Mouse (Mus musculus): Measurements from ENCODE around the gene 4930518I15Rik. TPM values are rescaled to one million over a fixed set of nuclear protein-coding genes. Genes with fewer than 3 reads are reported as not detected.
"Not testable (repeated sequence)": the region's sequence is repeated elsewhere in the genome, so short reads cannot be mapped to it uniquely, and the experiment has no call there.

Gene 4930518I15Rik
- total RNA-seq (2015; ENCODE audit: low replicate concordance) (3.2 TPM in 1 of 2 replicates, not detected in the other), total RNA-seq (2017; ENCODE audit: low replicate concordance) (3.9 and 4.0 TPM in 2 replicates)

DNA sequence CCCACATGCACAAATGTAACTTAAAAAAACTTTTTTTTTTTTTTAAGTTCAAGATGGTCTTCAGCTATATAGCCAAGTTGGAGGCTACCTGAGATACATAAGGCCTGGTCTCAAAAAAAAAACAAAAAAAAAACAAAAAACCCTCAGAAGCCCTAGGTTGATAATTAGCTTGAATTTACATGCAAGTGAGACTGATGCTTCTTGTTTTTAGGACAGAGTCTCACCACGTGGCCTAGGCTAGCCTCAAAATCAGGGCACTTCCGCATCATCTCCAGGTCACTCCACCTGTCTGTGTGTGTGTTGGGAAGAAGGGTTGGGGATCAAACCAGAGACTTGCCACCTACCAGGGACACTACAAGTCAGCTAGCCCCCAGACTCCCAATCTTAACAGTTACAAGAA is at the start of gene 4930518I15Rik:
Gene 4930518I15Rik (minus strand): TSS at position 112 of the 400 bp plus-strand sequence.
- ATAC-seq (replicated peaks; ENCODE audit: low FRiP score, poor library complexity, severe bottlenecking), result no peak

DNA sequence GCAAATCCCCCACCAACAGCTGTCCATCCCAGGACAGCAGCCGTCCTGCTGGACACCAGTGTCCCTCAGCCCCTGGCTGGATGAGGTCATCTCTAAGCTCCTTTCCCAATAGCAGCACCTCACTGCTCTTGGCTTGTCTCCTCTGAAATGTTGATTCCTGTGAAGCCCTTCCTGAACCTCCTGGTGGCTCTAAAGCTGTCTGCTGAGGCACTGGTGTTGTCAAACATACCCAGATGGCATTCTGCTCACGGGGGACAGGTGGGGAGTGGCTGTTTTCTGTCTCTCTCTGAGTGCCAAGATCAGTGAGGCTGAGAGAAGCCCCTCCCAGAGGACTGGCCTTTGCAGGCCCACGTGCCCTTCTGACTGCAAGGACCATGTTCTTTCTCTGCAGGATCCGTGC is 48.2 kb upstream of the 4930518I15Rik start:
- ATAC-seq (replicated peaks; ENCODE audit: low FRiP score, poor library complexity, severe bottlenecking), result not testable (repeated sequence)

DNA sequence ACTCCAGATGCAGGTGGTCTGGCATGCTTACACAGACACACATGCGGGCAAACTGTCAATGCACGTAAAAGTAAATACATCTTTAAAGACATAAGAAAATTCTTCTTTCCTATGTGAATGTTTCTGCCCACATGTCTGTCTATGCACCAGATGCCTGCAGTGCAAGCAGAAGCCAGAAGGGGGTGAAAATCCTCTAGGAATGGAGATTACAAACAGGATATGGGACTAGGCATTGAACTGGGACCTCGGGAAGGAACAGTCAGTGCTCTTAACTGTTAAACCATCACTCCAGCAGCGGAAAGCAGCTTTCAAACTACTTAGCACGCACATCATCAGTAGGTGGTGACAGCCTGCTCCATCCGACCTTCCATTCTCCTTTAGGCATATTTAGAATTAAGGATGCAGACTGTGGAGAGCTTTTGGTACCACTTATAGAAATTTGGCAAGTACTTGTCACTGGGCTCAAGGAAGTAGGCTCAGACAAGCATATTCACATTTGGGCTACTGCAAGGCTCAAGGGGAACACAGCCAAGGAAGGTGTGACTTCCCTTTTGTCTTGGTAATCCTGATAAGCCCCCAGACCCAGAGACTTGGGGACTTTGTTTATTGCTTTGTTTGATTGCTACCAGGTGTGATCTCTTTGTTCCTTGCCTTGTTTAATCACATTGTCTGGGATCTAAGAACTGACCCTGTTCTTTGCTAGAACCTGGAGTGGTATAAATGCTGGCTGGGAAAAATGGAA is 47.4 kb upstream of the 4930518I15Rik start:
- no peak for ATAC-seq (replicated peaks; ENCODE audit: low FRiP score, poor library complexity, severe bottlenecking)

DNA sequence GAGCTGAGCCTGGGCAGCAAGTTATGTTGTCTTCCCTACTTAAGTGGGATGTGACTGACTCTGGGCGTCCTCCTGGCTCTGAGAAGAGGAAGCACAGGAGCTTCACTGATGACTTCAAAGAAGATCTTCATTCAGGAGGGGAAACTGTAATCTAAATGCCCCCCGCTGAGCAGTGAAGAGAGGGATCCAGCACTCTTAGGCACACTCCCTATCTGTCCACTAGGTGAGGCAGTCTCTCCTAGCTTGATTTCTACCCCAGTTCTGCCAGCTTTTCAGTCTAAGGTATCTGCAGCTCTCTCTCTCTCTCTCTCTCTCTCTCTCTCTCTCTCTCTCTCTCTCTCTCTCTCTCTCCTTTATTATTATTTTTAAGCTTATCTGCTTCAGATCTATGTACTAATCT is 45.6 kb upstream of the 4930518I15Rik start:
- ATAC-seq (replicated peaks; ENCODE audit: low FRiP score, poor library complexity, severe bottlenecking), result 0 out of 2 replicates have a peak, but pooled peaks have one; percentile 19

DNA sequence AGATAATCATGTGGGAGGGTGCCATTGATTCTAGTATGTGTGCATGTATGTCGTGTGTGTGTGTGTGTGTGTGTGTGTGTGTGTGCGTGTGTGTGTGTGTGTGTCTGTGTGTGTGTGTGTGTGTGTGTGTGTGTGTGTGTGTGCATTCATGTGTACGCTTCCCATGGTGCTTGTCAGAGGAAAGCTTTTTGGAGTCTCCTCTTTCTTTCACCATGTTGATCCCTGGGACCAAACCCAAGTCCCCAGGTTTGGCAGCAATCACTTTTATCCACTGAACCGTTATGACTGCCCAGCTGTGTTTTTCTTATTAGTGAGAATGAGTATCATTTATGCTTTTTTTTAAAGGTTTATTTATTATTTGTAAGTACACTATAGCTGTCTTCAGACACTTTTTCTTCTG is 44.7 kb upstream of the 4930518I15Rik start:
- not testable (repeated sequence) for ATAC-seq (replicated peaks; ENCODE audit: low FRiP score, poor library complexity, severe bottlenecking)

DNA sequence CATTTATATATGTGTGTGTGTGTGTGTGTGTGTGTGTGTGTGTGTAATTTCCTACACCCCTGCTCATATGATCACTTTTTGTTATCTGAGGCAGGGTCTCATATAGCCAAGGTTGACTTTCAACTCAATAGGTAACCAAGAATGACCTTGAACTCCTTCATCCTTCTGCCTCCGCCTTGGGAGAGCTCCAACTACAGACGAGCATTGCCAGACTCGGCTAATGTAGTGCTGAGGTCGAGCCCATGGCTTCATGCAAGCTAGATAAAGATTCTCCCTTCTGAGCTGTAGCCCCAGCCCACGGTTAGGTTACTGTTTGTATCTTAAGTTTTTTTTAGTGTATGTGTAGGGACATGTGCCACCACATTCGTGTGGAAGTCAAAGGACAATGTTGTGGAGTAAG is 44.1 kb upstream of the 4930518I15Rik start:
- ATAC-seq (replicated peaks; ENCODE audit: low FRiP score, poor library complexity, severe bottlenecking), result no peak

DNA sequence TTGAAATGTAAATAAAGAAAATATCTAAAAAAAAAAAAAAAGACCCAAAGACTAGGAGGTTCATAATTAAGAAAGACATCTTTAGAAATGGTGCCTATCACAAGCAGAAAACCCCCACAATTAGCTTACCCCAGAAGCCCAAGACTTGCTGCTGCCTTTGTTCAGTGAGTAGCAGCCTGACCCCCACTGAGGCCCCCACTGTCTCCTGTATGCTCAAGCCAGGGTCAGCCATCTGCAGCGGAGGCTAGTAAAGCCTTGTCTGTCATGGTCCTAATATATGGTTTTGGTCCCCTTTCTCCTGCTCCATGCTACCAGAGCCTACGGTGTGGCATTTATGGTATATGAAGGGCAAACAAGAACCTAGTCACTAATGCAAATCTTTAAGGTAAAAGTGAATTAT is 43.6 kb upstream of the 4930518I15Rik start:
- no peak for ATAC-seq (replicated peaks; ENCODE audit: low FRiP score, poor library complexity, severe bottlenecking)

DNA sequence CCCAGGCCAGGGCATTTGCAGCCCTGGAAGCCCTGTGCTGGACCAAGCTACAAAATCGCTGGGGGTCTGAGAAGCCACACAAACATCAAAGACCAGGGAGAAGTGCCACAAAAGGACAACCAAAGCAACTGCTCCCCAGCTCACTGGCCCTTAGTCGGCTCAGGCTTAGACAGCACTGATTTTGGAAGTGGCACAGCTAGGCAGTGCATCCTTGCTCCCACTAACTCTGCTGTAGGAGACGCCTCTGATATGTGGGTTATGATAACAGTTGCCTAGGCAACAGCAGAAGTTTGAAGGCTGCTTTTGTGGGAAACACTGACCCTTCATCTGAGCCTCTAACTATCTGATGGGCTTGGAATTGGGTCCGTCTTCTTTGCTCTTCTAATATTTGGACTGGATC is 41.4 kb upstream of the 4930518I15Rik start:
- no peak for ATAC-seq (replicated peaks; ENCODE audit: low FRiP score, poor library complexity, severe bottlenecking)

DNA sequence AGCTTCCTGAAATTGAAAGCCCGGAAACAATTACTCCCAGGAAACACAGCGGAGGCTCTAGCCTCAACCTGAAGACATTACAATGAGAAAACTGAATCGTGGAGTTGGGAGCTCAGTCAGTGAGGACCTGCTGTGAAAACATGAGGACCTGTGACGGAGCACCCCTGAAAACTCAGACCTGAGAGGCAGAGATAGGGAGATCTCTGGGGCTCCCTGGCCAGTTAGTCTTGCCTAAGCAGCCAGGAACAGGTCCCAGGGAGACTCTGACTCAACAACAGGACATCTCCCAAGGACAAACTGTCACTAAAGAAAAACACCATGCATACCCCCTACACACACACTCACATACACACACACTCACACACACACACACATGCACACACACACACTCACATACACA is 40.6 kb upstream of the 4930518I15Rik start:
- no peak for ATAC-seq (replicated peaks; ENCODE audit: low FRiP score, poor library complexity, severe bottlenecking)

DNA sequence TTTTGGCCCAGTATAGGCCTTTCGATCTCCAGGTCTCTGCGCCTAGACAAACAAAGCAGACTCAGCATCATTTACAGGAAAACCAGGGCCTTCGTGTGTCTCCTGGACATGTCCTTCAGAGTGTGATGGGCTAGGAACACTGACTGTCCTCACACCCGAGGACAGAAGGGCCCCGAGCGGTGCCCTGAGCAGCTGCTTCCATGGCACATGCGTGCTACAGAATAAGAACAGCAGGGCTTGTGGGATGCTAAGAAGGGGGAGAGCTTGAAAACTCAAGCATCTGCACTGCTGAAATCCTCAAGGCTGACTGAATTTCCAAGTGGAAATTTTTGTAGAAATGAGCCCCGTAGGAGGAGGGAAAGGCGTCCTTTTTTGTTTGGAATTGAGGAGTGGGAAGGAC is 39.3 kb upstream of the 4930518I15Rik start:
- ATAC-seq (replicated peaks; ENCODE audit: low FRiP score, poor library complexity, severe bottlenecking), result 0 out of 2 replicates have a peak, but pooled peaks have one; percentile 35

DNA sequence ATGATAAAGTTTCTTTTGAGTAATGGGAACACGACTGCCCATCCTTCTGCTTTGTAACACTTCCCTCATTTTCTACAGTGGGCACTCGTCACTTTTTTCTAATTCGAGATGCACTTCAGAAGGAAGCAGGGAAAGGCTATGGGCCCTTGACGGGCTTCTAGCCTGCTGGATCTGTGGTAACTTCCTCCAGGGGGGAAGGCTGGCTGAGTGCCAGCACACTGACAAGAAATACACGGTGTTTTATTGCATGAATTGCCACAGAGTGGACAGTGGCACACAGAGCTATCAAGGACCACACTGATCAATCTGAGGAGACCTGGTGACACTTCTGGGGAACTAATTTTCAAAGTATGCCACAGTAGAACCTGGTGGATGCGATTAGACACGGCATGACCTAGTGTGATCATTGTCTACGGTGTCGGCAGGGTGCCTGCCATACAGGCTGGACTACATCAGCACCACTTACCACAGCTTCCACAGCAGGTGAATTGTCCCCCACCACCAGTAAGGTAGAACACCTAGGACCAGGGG is 38.7 kb upstream of the 4930518I15Rik start:
- ATAC-seq (replicated peaks; ENCODE audit: low FRiP score, poor library complexity, severe bottlenecking), result no peak

DNA sequence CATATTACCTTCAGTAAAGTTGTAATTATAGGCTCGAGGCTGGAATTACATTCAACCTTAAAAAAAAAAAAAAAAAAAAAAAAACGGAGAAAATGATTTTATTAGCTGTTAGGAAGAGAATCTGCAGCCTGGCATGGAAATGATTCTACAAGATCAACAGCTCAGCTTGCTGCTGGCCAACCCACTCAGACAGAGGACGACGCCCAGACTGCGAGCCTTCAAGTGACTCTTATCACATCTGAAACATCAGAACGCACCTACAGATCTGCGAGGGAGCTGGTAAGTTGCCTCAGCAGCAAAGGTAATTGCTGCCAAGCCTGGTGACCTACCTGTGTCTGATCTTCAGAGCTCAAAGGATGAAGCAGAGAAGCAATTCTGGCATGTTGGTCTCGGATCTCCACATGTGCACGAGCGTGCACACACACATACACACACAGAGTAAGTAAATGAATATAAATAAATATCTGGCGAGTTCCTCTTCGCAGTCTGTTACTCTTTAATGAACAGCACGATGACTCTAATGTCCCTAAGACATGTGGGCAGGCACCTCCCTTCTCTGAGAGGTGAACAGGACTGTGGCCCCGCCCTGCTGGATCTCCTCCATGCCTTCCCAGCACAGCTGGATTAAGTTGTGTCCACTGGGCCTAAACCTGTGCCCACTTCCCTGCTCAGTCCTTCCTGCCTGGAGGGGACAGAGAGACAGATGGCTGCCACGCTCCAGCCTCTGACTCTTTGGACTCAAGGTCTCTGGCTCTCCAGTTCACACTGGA is 36.9 kb upstream of the 4930518I15Rik start:
- no peak for ATAC-seq (replicated peaks; ENCODE audit: low FRiP score, poor library complexity, severe bottlenecking)

DNA sequence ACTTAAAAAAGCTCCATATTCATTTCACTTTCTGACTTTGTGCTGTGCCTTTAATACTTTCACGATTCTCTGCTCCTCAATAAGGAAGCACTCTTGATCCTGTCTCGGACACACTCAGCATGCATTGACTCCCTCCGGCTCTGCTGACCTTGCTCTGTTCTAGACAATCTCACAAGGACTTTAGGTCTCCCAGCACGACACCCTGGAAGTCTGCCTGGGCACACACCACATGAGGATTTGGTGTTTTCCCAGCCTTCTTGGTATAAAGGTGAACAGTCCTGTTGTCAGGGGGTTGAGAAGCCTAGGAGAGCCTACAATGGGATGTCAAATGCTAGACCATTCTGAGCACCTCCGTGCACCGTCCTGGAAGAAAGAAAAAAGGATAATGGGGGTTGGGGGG is 35.1 kb upstream of the 4930518I15Rik start:
- no peak for ATAC-seq (replicated peaks; ENCODE audit: low FRiP score, poor library complexity, severe bottlenecking)

DNA sequence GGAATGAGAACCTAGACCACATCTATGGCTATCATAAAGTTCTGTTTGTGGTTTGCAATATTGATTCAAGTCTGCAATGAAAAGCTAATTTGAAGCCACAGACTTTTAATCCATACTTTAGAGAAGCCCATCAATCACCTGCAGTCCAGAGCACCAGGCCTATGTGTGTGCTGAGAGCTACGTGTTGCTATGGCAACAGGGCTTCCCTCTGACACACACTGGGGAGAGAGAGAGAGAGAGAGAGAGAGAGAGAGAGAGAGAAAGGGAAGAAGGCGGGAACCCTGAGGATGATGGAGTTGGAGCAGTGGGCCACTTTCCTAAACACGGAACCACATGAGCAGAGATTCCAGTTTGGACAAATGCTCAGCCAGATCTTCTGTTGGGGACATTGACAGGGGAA is 34.5 kb upstream of the 4930518I15Rik start:
- no peak for ATAC-seq (replicated peaks; ENCODE audit: low FRiP score, poor library complexity, severe bottlenecking)

DNA sequence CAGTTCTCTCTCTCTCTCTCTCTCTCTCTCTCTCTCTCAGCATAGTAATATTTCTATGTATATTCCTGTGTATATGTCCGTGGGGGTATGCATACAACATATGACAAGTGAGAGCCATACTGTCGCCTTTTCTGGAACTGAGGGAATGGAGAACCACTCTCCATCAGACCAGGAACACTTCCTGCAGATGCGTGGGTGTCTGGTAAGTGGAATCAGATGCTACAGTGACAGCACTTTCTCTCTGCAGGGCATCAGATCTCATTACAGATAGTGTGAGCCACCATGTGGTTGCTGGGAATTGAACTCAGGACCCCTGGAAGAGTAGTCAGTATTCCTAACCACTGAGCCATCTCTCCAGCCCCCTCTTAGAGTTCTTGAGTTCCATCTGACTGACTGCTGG is 30.7 kb upstream of the 4930518I15Rik start:
- ATAC-seq (replicated peaks; ENCODE audit: low FRiP score, poor library complexity, severe bottlenecking), result no peak

DNA sequence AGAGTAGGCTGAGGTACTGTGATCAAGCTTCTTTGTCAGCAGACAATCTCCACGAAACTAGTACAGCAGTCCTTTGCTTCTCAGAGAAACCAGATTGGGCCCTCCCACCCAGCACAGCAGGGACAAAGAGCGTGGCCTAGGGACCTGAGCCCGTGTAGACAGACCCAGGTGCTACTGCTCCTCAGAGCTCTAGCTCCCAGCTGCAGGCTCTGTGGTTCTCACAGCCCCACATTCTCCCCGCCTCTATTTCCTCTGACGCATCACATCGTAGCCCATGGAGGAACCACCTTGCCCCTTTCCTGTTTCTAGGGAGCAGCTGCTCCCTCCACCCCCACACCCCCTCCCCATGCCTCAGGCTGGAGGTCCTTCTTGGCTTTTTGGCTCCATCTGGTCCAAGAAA is 29.3 kb upstream of the 4930518I15Rik start, which contains the start of gene Sla2:
Gene Sla2 (minus strand): TSS at position 176 of the 400 bp plus-strand sequence.
- no peak for ATAC-seq (replicated peaks; ENCODE audit: low FRiP score, poor library complexity, severe bottlenecking)

DNA sequence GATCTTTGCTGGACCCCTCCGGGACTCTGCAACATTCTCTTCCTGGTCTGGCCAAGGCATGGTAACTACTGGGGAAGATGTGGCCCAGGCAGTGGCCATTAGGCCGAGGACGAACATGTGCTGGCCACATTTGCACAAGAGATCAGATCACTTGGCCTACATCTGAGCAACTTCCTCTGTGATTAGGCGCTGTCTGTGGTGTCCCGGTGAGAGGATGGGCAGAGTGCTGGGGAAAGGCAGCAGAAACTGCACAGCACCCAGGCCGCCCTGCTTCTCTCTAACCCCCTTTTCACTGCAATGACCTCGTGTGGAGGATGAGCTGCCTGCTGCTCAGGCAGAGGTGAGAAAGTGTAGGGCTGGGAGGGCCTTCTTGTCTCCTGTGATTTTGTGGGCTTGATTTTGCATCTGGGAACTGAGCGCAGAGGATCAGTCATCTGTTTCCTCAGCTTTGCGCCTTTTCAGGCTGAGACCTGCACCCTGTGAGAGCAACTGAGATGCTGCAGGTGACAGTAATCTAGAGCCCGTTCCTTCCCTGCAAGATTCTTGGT is 28.4 kb upstream of the 4930518I15Rik start:
- no peak for ATAC-seq (replicated peaks; ENCODE audit: low FRiP score, poor library complexity, severe bottlenecking)

DNA sequence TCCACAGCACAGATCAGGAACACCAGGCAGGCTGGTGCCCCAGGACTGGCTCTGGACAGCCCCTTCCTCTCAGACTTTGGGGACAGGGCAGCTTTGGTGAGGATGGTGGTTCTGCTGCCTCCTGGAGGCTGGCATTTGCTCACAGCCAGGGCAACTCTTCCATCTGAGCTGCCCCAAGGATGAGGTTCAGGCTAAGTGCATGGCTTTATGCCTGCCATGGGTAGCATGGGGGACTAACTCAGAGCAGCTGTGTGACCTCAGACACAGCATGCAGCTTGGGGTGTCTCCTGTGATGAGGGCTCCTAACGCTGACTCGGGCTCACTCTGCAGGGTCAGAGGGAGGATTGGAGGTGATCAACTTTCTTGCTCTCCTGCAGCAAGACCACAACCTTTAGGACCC is 27.9 kb upstream of the 4930518I15Rik start:
- not testable (repeated sequence) for ATAC-seq (replicated peaks; ENCODE audit: low FRiP score, poor library complexity, severe bottlenecking)

DNA sequence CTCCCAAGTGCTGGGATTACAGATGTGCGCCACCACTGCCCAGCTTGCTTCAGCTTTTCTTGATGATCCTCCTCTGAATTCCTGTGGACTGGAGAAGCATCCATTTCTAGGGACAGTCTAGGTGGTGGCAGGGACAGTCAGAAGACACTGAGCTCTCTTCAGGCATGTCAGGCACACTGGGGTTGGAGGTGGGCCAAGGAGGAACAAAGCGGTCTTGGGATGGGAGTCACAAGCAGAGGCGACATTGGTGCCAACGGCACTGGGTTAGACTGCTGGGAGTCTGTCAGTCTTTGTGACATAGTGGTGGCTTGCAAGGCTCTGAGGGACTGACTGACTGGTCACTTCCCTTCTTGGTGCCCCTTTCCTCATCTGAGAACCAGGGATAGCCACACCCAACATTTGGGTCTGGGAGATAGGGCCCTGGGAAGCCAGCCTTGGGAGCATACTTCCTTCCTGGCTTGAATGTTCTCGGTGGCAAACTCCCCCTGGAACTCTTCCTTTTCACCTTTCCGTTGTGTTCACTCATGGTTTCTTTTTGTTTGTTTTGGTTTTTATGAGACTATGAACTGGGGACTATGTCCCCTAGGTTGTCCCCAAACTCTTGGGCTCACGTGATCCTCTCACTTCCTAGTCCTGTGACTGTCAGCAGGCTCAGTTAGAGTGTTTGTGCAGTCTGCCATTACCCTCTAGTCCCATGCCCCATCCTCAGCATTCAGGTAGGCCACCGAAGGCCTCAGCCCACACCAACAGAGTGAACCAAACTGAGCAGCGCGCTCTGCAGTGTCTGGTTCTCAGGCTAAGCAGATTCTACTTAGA is 26.9 kb upstream of the 4930518I15Rik start:
- no peak for ATAC-seq (replicated peaks; ENCODE audit: low FRiP score, poor library complexity, severe bottlenecking)
